In genomic region chr11:4986695-4987486, GRCm38 (mm10) we compare ENCODE assay signal across 8 mouse cellular contexts. TPM values are rescaled to one million over a fixed set of nuclear protein-coding genes. Genes with fewer than 3 reads are reported as not detected.
DNase-seq lines count a peak whose midpoint lies in the region; ATAC-seq lines count a peak whose summit lies in the region.

TSS of gene Ap1b1 (plus strand) at chr11:4986824.

- intact Hi-C loops in left cerebral cortex, postnatal 4 days (cut with DNase I) = no loop called here

- 2% methylated on average over 61 of the region's 62 CpGs for WGBS in embryonic facial prominence, embryonic 11.5 days
- 1% methylated on average over 62 of the region's 62 CpGs for WGBS in midbrain, embryonic 11.5 days

- H3K36me3 ChIP-seq in embryonic facial prominence, embryonic 11.5 days (replicated peaks; ENCODE audit: control insufficient read depth, insufficient read depth, low read depth, low read length) = no peaks in the 10 kb centered on the region
- H3K36me3 ChIP-seq in midbrain, embryonic 11.5 days (ENCODE audit: control insufficient read depth, insufficient read depth, low read length) = no peaks in the 10 kb centered on the region

- ATAC-seq in embryonic facial prominence, embryonic 11.5 days (replicated peaks; ENCODE audit: insufficient number of reproducible peaks, low FRiP score, low TSS enrichment, low read depth) = peak; percentile 88
- ATAC-seq in granulocyte monocyte progenitor cell, adult 5-6 weeks (replicated peaks; ENCODE audit: poor library complexity, severe bottlenecking) = peak; percentile 90
- ATAC-seq in midbrain, embryonic 11.5 days (ENCODE audit: low FRiP score) = peak; percentile 95

- no peak within 1 kb of the TSS for H3K27ac ChIP-seq in embryonic facial prominence, embryonic 11.5 days (replicated peaks; ENCODE audit: low read depth, low read length)
- H3K27ac ChIP-seq in midbrain, embryonic 11.5 days (ENCODE audit: low read depth, low read length) = no peak within 1 kb of the TSS; the same call in 1 of the 2 replicates

- peak within 1 kb of the TSS; percentile 90 for H3K4me2 ChIP-seq in embryonic facial prominence, embryonic 11.5 days (ENCODE audit: low read depth, low read length)
- peak within 1 kb of the TSS; percentile 95 for H3K4me2 ChIP-seq in midbrain, embryonic 11.5 days

- H3K4me3 ChIP-seq in embryonic facial prominence, embryonic 11.5 days (ENCODE audit: low read depth, low read length) = peak within 1 kb of the TSS; percentile 73
- peak within 1 kb of the TSS; percentile 83 for H3K4me3 ChIP-seq in midbrain, embryonic 11.5 days (ENCODE audit: low read depth, low read length)

- no peaks in the 10 kb centered on the region for H3K4me1 ChIP-seq in embryonic facial prominence, embryonic 11.5 days (ENCODE audit: control insufficient read depth, insufficient read depth, low read length)
- H3K4me1 ChIP-seq in midbrain, embryonic 11.5 days (ENCODE audit: control insufficient read depth, insufficient read depth, low read length) = peaks cover 6% of the 10 kb centered on the region

- DNase-seq in adrenal gland, postnatal 25 days = peak; percentile 97
- DNase-seq in embryonic facial prominence, embryonic 11.5 days (ENCODE audit: low spot score) = peak; percentile 94
- DNase-seq in kidney, adult 11 months = peak; percentile 89
- peak; percentile 91 for DNase-seq in left cerebral cortex, postnatal 4 days
- DNase-seq in midbrain, embryonic 11.5 days (ENCODE audit: low spot score, missing footprints) = peak; percentile 98
- DNase-seq in right cerebral cortex, postnatal 4 days = peak; percentile 77
- DNase-seq in yolk sac, embryonic 10.5 days (ENCODE audit: low spot score) = peak; percentile 95

- no peaks in the 10 kb centered on the region for H3K27me3 ChIP-seq in embryonic facial prominence, embryonic 11.5 days (ENCODE audit: control insufficient read depth, insufficient read depth, low read length)
- H3K27me3 ChIP-seq in midbrain, embryonic 11.5 days (ENCODE audit: control insufficient read depth, insufficient read depth, low read length) = no peaks in the 10 kb centered on the region

- peak within 1 kb of the TSS; percentile 68 for H3K9ac ChIP-seq in embryonic facial prominence, embryonic 11.5 days (replicated peaks; ENCODE audit: low read length)
- peak within 1 kb of the TSS; percentile 78 for H3K9ac ChIP-seq in midbrain, embryonic 11.5 days (ENCODE audit: low read length)

- H3K9me3 ChIP-seq in embryonic facial prominence, embryonic 11.5 days (replicated peaks; ENCODE audit: control insufficient read depth, low read length) = no peaks in the 10 kb centered on the region
- H3K9me3 ChIP-seq in midbrain, embryonic 11.5 days (ENCODE audit: control insufficient read depth, low read length) = no peaks in the 10 kb centered on the region

RNA-seq across cellular contexts. Expression of gene Ap1b1, which starts in this region (rescaled TPM):
- 59.8 and 68.0 TPM in 2 replicates for total RNA-seq in adrenal gland, postnatal 25 days (2021)
- polyA plus RNA-seq in embryonic facial prominence, embryonic 11.5 days (2014; fragmentation: Nextera tagmentation; extraction: Ambion mirVana) = 46.4 and 54.8 TPM in 2 replicates
- total RNA-seq in granulocyte monocyte progenitor cell, adult 5-6 weeks (2014; fragmentation: Nextera tagmentation) = 44.9 and 46.4 TPM in 2 replicates
- total RNA-seq in granulocyte monocyte progenitor cell, adult 5-6 weeks (2017) = 23.4 and 35.8 TPM in 2 replicates
- 100 to 1,000 TPM; 110 to 115 TPM for total RNA-seq in left cerebral cortex, postnatal 4 days (2021)
- polyA plus RNA-seq in midbrain, embryonic 11.5 days (2014; fragmentation: Nextera tagmentation; extraction: Ambion mirVana) = 59.5 and 61.6 TPM in 2 replicates
